Mouse (Mus musculus) macrophage (primary cell): ENCODE data around the gene Pip4p1. TPM values are rescaled to one million over a fixed set of nuclear protein-coding genes. Genes with fewer than 3 reads are reported as not detected.
"Not testable (repeated sequence)": the region's sequence is repeated elsewhere in the genome, so short reads cannot be mapped to it uniquely, and the experiment has no call there.

Experiments
- H3K27ac ChIP-seq: fragments of 350-480 bp; formaldehyde crosslinking; 2 replicates; pipeline ENCODE4 v1.9.0; 2021
- H3K36me3 ChIP-seq: fragments of 350-480 bp; formaldehyde crosslinking; 2 replicates; pipeline ENCODE4 v1.9.0; 2021; ENCODE audit errors: inconsistent target
- H3K4me3 ChIP-seq: fragments of 350-480 bp; formaldehyde crosslinking; 2 replicates; pipeline ENCODE4 v1.9.0; 2021; ENCODE audit errors: inconsistent target
- H3K79me2 ChIP-seq: fragments of 350-480 bp; formaldehyde crosslinking; 2 replicates; pipeline ENCODE4 v1.9.0; 2021; ENCODE audit errors: inconsistent target
- WGBS: methylation state at CpG from one replicate; pipeline ENCODE4 v1.1.7; 2026; ENCODE audit warnings: inconsistent platforms; ENCODE audit not compliant: missing documents; 5-methylcytosine and 5-hydroxymethylcytosine counted together
- polyA plus RNA-seq: library from polyadenylated mRNA; stranded (reverse); fragments of 250-400 nt; gene quantifications from 3 replicates; pipeline ENCODE4 v1.2.4, GENCODE M21; 2018; ENCODE audit warnings: inconsistent platforms
- total RNA-seq, 78 experiments: library from RNA; depleted of rRNA; stranded (reverse); fragments of 250-400 nt; gene quantifications; 1 replicate in 9 of 78; 2 replicates in 24 of 78; 3 replicates in 43 of 78; 4 replicates in 2 of 78; pipeline ENCODE4 v1.2.4; 2018; ENCODE audit warnings: inconsistent platforms in 56 of 78

The Pip4p1 gene
- 100 to 1,000 TPM in 24 of 26 experiments, 10 to 100 TPM in 2; 81.0 to 269 (median 166) TPM for total RNA-seq (2018; cell fraction: chromatin; rRNA removed)
- total RNA-seq (2018; cell fraction: cytosol; rRNA removed) = 100 to 1,000 TPM in 17 of 26 experiments, 10 to 100 TPM in 9; 54.4 to 124 (median 104) TPM
- 100 to 1,000 TPM; 107 to 285 (median 147) TPM for total RNA-seq (2018; cell fraction: nucleus; rRNA removed)
- 52.7 to 128 TPM (median 76.1 TPM) in 3 replicates for polyA plus RNA-seq

DNA sequence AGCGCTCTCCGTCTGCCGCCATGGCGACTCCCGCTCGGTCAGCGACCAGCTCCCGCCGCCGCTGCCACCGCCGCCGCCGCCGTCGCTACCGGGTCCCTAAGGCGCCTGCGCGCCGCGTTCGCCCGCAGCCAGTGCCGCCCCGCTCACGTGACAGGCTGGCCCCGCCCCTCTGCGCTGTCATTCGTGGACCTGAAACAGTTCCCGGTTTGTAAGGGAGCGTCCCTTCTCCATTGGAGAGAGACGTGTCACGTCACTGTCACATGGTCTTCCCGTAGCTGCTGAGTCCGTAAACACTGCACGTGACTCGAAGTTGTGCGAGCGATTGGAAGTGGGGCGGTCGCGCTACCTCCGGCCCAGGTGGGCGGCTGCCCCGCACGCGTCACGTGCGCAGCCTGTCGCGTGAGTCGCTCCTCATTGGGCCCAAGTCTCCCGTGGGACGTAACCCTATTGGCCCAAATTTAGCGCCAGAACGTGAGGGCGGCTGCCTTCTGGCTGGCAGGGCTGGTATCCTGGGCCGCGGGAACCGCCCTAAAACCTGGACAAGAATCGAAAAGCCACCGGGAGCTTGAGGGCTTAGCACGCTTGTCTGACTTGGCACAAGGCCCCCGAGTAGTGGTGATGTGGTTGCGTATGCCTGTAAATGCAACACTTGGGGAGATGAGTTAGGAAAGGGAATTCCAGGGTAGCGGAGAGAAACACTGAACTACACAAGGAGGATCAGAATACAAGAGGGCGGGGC is at the start of gene Pip4p1, which contains the start of gene Pnp:
Pip4p1 (minus strand) TSS at position 103 of the 739 bp plus-strand sequence.
Pnp (plus strand) TSS at position 329 of the 739 bp plus-strand sequence.
- H3K4me3 ChIP-seq = peak within 1 kb of the TSS; percentile 88
- H3K79me2 ChIP-seq = peaks cover 58% of the 10 kb centered on the region
- under 1% methylated on average over 67 of the region's 68 CpGs for WGBS
- peak within 1 kb of the TSS; percentile 90 for H3K27ac ChIP-seq
- peaks cover 33% of the 10 kb centered on the region for H3K36me3 ChIP-seq

DNA sequence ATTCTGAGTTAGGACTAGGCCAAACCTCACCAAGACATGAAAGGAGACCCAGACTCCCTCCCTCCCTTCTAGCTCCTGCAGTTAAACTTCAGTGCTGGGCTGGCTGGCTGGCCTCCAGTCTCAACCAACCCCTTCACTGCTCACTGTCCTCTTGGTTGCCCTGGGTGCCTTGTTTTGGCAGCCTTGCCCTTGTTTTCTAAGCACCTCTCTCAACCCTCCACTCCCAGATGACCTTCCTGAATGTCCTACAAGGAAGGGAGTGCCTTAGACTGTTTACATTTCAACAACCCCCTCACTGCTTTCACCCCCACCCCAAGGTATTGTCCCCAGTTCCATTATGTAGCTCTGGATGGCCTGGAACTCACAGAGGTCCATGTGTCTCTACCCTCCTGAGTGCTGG is 49.0 kb upstream of the Pip4p1 start:
- H3K4me3 ChIP-seq = no peak overlapping the region
- no peak overlapping the region for H3K27ac ChIP-seq
- no peaks in the 10 kb centered on the region for H3K79me2 ChIP-seq
- H3K36me3 ChIP-seq = no peaks in the 10 kb centered on the region

DNA sequence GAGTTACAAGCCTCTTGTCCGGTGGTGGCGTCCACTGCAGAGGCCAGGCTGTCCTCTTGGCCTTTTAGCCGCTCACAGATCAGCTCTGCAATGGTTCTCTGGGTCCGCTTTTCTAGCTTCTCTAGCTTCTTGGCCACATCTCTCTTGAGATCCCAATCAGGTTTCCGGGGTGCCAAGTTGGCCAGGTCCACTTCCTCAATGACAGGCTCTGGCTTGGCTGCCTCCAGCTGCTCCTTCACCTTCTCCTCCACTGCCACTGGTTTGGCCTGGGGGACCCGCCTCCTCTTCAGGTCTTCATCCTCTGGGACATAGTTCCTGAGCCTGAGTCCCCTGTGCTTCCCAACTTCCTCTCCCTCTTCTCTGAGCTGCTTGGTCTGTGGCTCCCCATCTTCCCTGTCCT is 47.8 kb upstream of the Pip4p1 start:
- 52% methylated on average over 6 of the region's 6 CpGs for WGBS
- H3K27ac ChIP-seq, H3K4me3 ChIP-seq: not testable (repeated sequence)

GRCm38 (mm10) chr14:50976674-50977073 is 46.0 kb upstream of the Pip4p1 start:
- WGBS = 40% methylated on average over 9 of the region's 9 CpGs
- no peak overlapping the region for H3K4me3 ChIP-seq
- no peak overlapping the region for H3K27ac ChIP-seq
- no peaks in the 10 kb centered on the region for H3K79me2 ChIP-seq
- no peaks in the 10 kb centered on the region for H3K36me3 ChIP-seq

More for the DNA sequence above, 47.8 kb upstream of the Pip4p1 start:
- not testable (repeated sequence) for H3K79me2 ChIP-seq, H3K36me3 ChIP-seq

- Histone ChIP-seq H3K4me3 (no peak overlapping the region), H3K27ac (no peak overlapping the region), H3K36me3 (no peaks in the 10 kb centered on the region), H3K79me2 (no peaks in the 10 kb centered on the region)
- WGBS = 86% methylated on average over 5 of the region's 5 CpGs
Measured at GRCm38 (mm10) chr14:50975001-50975400, 44.3 kb upstream of the Pip4p1 start.

DNA sequence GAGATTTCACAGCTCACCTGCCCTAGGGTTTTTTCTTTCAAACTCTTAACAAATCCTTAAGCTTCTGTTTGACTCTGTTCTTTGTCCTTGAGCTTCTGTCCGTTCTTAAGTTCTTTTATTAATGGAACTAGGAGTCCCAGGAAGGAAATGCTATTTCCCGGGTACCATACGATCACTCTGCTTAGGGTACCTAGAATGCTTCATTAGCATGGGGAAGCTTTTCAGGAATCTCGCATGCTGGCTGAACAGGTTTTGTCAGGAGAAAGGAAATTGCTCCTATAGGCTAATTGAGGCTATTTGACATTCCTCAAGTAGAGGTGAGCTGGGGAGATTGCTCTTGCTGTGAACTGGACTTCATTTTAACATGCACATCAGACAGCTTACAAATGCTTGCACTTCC is 43.0 kb upstream of the Pip4p1 start:
- WGBS = 77% methylated on average over 4 of the region's 4 CpGs
- Histone ChIP-seq H3K79me2 (no peaks in the 10 kb centered on the region), H3K27ac (no peak overlapping the region), H3K36me3 (no peaks in the 10 kb centered on the region), H3K4me3 (no peak overlapping the region)

DNA sequence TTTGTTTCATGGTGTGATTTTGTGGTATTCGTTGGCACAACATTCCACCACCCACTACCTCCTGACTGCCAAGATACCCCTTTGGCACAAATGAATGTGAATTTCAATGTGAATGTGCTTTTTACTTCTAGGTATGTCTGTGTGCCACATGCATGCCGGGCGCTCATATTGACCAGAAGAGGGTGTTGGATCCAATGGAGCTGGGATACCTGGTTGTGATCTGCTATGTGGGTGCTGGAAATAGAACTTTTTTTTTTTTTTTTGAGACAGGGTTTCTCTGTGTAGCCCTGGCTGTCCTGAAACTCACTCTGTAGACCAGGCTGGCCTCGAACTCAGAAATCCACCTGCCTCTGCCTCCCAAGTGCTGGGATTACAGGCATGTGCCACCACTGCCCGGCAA is 42.4 kb upstream of the Pip4p1 start:
- H3K27ac ChIP-seq, H3K36me3 ChIP-seq, H3K79me2 ChIP-seq, H3K4me3 ChIP-seq: not testable (repeated sequence)
- 93% methylated on average over 4 of the region's 5 CpGs for WGBS

GRCm38 (mm10) chr14:50970822-50971221 is 40.2 kb upstream of the Pip4p1 start:
- no peak overlapping the region for H3K4me3 ChIP-seq
- H3K79me2 ChIP-seq = no peaks in the 10 kb centered on the region
- no peaks in the 10 kb centered on the region for H3K36me3 ChIP-seq
- WGBS = 0% methylated on average over 1 of the region's 1 CpGs
- H3K27ac ChIP-seq = no peak overlapping the region

DNA sequence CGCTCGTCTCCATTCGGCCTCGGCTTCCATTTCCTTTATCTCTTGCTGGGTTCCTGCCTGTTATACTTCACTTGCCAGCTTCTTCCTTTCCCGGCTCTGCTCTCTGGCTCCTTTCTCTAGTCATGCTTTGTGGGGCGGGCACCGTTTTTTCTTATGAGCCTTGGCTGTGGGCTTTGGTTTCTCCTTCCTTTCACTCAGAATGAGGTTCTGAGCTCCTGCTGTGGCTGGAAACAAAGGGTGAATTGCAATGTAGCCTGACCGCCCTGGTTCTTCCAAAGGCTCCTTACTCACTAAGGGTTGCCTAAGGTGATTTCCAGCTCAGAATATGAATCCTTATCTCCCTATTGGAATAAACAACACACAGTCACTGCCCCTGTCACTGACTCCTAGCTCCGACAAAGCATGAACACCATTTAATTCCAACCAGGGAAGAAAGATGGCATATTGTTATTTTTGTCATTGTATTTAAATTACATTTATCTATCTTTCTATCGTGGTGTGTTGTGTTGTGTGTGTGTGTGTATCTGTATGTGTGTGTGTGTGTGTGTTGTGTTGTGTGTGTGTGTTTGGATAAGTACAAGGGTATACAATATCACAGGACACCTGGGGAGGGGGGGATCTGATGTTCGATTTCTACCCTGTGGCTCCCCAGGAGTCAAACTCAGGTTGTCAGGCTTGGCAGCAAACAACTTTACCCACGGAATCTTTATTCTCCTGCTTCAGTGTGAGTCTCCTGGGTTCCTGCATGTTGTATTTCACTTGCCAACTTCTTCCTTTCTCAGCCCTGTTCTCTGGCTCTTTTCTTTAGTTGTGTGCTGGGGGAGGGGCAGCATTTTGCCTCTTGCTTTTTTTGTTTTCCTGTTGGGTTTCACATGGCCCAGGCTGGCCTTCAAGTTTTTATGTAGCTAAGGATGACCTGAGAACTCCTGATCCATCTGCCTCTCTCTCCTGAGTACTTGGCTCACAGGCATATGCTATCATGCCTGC is 39.2 kb upstream of the Pip4p1 start:
- WGBS = 47% methylated on average over 12 of the region's 12 CpGs
- H3K4me3 ChIP-seq = no peak overlapping the region
- H3K36me3 ChIP-seq = no peaks in the 10 kb centered on the region
- no peaks in the 10 kb centered on the region for H3K79me2 ChIP-seq
- H3K27ac ChIP-seq = no peak overlapping the region

- Histone ChIP-seq H3K27ac (no peak overlapping the region), H3K79me2 (no peaks in the 10 kb centered on the region), H3K4me3 (no peak overlapping the region), H3K36me3 (no peaks in the 10 kb centered on the region)
- 77% methylated on average over 1 of the region's 1 CpGs for WGBS
Measured at GRCm38 (mm10) chr14:50969041-50969440, 38.4 kb upstream of the Pip4p1 start.

GRCm38 (mm10) chr14:50968216-50968980 is 37.7 kb upstream of the Pip4p1 start:
- Histone ChIP-seq H3K4me3 (no peak overlapping the region), H3K27ac (no peak overlapping the region), H3K36me3 (no peaks in the 10 kb centered on the region), H3K79me2 (no peaks in the 10 kb centered on the region)
- WGBS = 84% methylated on average over 5 of the region's 5 CpGs

- H3K79me2 ChIP-seq, H3K4me3 ChIP-seq, H3K36me3 ChIP-seq, H3K27ac ChIP-seq: not testable (repeated sequence)
- 77% methylated on average over 5 of the region's 5 CpGs for WGBS
Measured at GRCm38 (mm10) chr14:50958289-50958995, 27.8 kb upstream of the Pip4p1 start.

- WGBS = 80% methylated on average over 3 of the region's 3 CpGs
- not testable (repeated sequence) for H3K79me2 ChIP-seq, H3K4me3 ChIP-seq, H3K27ac ChIP-seq, H3K36me3 ChIP-seq
Measured at GRCm38 (mm10) chr14:50957146-50957545, 26.5 kb upstream of the Pip4p1 start.

DNA sequence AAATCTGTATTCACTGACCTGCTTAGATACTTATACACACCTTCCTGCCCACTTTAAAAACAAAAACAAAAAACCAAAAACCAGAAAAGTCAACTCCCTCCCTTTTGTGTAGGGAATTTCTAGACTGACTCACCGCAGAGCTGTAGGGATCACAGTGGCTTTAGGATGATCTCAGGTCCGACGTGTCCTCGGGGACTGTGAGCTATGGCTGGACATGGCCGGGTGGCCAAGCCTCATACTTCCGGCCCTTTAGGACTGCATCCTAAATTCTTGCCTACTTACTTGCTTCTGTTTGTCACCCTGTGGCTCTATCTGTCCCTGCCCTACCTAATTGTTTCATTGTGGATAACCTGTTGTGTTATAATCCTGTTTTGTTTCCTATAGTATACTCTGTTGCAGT is 26.1 kb upstream of the Pip4p1 start:
- not testable (repeated sequence) for H3K27ac ChIP-seq, H3K4me3 ChIP-seq, H3K36me3 ChIP-seq, H3K79me2 ChIP-seq
- 82% methylated on average over 6 of the region's 6 CpGs for WGBS
